Mouse (Mus musculus) embryo, embryonic 11 days (tissue): ENCODE results near the gene Lrg1.
"Not testable (repeated sequence)": the region's sequence is repeated elsewhere in the genome, so short reads cannot be mapped to it uniquely, and the experiment has no call there.

Experiments
- DNase-seq: peaks from one replicate; pipeline ENCODE4 v3.0.0-alpha.2; 2015

Lrg1 gene

DNA sequence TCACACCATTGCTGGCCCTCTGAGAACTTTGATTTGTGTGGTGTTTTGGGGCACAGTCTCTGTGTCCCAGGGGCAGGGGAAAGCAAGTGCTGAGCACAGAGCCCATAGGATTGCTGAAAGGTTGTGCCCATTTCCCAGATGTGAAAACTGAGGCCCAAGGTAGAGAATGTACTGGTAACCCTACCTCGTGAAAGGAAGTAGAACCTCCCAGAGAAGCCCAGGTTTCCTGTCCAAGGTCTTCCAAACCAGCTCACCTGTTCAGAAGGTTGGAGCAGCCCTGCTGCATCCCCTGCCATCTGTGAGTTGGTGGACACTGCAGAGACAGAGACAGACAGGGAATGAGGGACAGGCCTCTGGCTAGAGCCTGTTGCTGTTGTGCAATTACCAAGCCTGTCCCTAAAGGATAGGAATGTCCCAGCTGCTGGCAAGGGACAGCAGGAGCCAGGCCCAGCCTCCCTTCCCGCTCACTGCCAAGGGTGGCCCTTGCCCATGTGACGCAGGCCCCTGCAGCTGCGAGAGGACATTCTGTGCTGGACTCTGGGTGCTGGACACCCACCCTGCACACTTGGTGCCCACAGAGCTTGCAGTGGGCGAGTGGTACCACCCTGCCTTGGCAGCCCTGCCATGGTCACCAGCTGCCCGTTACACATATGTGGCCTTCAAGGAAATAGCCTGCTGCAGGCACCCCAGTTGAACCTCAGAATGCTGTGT is 13.3 kb downstream of the Lrg1 start:
- DNase-seq: no peak

DNA sequence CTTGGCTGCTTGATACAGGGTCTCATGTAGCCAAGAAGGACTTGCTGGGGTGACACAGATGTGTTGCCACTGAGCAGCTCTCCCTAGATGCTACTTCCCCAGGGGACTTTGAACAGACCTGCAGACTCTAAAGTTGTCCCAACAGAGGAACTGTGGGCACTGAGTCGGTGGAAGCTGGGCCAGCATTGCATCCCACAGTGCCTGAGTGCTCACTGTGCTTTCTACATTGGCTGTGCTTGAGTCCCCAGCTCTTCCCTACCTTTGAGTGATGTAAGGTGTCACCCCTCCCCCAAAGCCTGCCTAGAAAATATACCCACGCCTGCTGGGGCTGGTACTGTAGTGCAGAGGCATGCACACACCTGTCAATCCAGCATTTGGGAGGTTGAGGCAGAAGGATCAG is 14.1 kb downstream of the Lrg1 start:
- no peak for DNase-seq

DNA sequence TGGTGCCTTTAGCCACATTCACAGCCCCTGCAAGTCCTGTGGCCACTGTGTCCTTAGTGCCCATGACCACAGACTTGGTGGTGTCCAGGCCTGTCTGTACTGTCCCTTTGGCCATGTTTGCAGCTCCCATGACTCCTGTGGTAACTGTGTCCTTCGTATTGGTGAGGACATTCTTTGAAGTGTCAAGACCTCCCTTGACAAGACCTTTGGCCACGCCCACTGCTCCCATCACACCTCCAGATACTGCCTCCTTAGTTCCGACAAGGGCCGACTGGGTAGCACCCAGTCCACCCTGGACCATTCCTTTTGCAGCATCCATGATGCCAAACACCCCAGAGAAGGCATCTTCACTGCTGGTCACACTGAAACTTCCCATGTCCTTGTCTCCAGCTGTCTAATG is 14.8 kb downstream of the Lrg1 start:
- DNase-seq: no peak

DNA sequence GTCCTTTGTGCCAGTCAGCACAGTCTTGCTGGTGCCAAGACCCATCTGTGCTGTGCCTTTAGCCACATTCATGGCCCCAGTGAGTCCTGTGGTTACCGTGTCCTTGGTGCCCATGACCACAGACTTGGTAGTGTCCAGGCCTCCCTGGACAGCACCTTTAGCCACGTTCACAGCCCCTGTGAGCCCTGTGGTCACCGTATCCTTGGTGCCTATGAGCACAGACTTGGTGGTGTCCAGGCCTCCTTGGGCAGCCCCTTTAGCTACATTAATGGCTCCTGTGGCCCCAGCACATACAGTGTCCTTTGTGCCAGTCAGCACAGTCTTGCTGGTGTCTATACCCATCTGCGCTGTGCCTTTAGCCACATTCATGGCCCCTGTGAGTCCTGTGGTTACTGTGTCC is 15.4 kb downstream of the Lrg1 start:
- not testable (repeated sequence) for DNase-seq

DNA sequence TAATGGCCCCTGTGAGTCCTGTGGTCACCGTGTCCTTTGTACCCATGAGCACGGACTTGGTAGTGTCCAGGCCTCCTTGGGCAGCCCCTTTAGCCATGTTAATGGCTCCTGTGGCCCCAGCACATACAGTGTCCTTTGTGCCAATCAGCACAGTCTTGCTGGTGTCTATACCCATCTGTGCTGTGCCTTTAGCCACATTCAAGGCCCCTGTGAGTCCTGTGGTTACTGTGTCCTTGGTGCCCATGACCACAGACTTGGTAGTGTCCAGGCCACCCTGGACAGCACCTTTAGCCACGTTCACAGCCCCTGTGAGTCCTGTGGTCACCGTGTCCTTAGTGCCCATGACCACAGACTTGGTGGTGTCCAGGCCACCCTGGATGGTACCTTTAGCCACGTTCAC is 17.0 kb downstream of the Lrg1 start:
- not testable (repeated sequence) for DNase-seq

DNA sequence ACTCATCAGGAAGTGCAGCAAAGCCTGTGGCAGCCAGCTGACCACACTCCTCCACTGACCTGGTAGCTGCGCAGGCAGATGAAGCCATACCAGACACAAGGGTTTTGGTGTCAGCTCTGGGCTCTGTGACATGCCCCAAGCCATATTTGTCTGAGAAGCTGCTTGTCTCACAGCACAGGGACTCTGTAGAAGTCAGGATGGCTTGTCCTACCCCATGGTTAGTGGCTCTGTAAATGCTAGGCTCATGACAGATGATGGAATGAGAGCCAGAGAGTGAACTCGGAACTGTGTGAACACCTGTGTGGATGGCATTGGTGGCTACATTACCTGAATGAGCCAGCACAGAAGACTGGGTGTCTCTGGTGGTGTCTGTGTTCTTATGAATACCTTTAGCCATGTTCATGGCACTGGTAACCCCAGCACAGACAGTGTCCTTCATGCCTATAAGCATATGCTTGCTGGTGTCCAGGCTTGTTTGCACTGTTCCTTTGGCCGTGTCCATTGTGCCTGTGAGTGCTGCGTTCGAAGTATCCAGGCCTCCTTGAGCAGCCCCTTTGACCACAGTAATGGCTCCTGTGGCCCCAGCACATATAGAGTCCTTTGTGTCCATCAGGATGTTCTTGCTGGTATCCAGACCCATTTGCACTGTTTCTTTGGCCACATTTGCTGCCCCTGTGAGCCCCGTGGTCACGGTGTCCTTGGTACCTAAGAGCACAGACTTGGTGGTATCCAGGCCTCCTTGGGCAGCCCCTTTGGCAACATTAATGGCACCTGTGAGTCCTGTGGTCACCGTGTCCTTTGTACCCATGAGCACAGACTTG is 18.1 kb downstream of the Lrg1 start:
- no peak for DNase-seq

DNA sequence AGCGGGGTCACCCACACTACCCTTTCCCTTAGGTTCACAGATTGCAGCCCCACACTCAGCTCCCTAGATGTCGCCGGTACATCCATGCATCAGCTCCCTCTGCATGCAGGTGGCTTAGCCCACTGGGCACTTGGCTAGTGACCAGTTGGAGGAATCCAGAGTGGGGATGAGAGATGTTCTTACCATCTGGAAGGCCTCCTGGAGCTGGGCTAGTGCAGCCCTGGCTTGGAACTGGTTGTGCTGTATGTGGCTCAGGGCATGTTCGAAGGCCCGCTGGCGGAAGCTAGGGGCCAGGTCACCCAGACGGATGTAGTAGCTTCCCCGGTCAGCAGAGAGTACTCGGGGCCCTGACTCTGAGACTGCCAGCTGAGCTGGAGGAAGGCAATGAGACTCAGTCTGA is 18.9 kb downstream of the Lrg1 start:
- DNase-seq: no peak

DNA sequence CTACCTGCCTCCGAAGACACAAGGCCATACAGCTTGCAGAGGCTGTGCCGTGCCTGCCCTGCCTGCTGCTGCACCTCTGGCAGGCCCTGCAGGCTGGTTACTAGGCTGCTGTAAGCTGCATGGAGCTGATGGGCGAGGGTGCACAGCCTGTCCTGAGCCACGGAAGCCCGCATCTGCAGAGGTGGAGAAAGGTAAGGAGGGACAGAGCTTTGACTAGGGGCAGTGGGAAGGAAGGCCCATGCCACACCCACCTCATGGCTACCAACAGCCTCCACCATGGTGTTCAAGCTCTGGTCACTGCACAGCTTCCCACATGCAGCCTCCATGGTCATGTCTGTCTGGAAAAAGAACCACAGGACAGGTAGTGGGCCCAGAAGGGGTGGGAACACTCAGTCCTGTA is 19.6 kb downstream of the Lrg1 start:
- DNase-seq: no peak

DNA sequence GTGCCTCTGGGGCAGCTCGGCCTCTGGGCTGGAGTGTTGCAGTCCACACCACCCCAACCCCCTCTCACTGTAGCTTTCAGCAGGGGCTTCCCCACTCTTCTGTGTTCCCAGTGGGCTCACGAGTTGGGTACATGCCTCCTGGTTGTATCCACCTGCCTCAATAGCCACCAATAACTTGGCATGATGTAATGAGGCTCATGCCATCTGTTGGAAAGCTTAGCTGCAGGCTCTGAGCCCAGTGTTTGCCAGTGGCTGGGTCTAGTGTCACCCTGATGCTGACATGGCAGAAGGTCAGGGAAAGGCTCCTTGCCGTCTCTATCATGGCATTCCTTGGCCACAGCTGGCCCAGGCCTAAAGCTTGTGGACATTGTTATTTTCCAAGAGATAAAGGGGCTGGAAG is 21.0 kb downstream of the Lrg1 start:
- DNase-seq: no peak

DNA sequence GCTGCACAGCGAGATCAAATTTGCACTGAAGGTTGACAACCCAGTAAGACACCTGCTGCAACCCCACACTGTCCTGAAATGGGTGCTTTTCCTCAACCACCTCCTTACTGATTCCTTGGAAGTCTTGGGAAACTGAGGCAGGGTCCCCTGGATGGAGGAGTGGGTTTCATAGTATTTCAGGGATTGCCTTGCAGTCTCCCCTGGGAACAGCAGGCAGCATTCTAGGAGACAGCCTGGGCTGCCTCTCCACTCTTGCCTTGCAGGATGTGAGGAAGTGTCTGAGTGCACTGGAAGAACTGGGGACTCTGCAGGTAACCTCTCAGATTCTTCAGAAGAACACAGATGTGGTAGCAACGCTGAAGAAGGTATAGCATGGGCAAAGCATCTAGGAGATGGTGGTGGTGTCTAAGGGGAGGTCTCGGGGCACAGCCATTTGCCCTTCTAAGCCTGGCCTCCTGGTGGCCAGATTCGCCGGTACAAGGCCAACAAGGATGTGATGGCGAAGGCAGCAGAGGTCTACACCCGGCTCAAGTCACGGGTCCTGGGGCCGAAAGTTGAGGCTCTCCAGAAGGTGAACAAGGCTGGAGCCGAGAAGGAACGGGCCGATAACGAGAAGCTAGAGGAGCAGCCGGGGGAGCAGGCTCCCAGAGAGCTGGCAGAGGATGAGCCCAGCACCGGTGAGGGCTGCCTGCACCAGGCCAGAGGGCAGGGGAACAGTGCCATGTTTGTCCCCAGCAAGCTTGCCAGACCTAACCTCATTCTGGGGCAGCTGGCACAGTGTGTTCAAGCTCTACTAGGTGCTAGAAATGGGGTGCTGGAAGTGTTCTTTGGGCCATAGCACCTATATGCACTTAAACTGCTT is 22.9 kb downstream of the Lrg1 start:
- no peak for DNase-seq

DNA sequence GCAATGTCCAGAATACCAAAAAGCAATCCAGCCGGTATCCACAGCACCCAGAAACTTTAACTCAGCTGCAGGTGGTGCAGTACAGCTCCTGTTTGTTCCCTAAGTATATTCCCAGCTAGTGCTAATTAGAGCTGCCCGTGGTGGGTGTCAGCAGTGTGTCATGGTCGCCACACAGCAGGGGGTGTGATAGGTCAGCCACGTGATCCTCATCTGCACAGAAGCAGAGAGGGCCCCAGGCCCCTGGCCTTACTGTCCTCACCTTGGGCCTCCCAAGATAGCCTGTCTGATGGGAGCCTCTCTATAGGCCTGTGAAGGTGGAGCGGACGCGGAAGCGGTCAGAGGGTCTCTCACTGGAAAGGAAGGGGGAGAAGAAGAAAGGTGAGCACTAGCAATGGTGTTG is 23.6 kb downstream of the Lrg1 start:
- no peak for DNase-seq

DNA sequence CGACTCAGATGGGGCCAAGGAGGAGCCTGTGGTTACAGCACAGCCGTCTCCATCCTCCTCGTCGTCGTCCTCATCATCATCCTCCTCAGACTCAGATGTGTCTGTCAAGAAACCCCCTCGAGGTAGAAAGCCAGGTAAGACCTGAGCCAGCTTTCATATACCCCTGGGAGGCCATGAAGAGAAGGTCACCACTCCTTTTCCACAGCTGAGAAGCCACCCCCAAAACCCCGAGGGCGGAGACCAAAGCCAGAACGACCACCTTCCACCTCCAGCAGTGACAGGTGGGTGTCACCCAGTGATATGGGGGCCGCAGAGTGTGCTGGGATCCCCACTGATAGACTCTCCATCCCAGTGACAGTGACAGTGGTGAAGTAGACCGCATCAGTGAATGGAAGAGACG is 24.9 kb downstream of the Lrg1 start:
- DNase-seq: no peak

DNA sequence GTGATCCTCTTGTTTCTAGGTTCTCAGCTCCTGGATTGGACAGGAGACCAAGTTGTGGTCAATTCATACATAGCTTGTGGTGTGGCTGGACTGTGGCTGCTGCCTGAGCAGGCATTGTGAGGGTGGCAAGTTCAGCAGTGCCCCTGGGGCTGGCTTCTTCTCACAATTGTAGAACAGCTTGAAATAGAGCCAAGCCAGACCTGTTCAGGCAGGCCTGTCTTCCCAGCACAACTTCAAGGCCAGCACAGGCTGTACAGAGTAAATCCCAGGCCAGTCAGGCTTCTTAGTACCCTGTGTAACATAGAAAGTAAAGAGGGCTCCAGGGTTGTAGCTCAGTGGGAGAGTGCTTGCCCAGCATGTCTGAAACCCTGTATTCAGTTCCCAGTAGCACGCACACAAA is 29.0 kb downstream of the Lrg1 start:
- no peak for DNase-seq

DNA sequence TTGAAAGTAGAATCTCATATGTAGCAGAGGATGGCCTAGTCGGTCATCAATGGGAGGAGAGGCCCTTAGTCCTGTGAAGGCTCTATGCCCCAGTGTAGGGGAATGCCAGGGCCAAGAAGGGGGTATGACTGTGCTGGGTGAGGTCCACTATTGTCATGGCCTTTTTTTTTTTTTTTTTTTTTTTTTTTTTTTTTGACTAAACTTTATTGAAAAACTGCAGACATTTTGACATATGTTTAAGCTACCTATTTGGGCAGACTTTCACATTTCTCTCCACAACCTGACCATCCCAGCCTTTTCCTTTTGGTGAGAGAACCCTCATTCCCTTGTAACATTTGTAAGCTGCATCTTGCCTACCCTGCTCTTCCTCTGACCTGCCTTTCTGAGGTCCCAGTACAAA is 29.5 kb downstream of the Lrg1 start:
- DNase-seq: no peak

DNA sequence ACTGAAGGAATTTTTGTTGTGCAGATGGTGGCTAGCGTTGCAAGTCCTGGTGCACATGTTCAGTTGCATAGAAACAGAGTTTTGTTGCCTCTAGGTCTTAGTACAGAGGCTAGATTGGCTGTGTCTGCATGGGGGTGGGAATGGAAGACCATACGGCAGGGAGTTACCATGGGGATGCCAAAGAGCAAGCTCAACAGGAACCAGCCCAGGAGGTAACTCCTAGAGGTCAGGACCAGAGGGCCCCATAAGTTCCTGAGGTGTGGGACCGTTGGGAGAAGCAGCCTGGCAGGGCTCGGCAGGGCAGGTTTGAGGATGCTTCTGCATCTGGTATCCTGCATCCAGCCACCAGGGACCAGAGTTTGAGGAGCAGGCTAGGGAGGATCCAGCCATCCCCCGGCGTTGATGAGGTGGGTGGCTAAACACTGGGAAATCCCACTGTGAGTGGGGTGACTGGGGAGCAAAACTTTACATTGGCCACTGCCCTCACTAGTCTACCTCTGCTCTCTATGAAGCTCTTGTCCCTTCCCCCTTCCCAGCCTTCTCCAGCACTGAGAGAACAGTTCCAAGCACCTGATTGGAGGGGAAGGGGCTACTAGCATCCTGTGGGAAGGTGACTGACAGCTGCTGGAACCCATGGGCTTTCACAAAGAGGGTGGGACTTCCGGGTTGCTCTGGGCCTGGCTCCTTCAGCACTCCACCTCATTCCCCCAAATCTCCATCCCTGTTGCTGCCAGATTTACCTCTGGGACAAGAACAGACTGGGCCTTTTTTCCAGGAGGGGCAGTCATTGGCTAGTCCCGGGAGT is 40.8 kb downstream of the Lrg1 start:
- DNase-seq: peak; percentile 92

DNA sequence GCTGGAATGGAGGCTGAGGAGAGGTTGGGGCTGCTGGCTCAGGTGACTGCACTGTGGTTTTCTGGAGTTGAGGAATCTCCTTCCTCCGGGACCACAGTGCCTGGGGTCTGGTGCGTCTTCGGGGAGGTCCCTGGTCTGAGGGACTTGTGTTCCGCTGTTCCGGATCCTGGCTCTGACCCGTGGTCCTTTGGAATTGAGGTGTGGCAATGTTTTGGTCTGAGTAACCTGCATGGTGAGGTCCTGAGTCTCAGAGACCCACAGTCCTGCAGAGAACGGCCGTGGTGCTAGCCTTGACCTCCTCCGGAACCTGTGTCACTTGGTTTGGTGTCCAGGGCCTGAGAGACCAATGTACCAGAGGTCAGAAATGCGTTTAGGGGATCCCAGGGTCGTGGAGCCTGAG is 41.9 kb downstream of the Lrg1 start:
- peak; percentile 8 for DNase-seq

DNA sequence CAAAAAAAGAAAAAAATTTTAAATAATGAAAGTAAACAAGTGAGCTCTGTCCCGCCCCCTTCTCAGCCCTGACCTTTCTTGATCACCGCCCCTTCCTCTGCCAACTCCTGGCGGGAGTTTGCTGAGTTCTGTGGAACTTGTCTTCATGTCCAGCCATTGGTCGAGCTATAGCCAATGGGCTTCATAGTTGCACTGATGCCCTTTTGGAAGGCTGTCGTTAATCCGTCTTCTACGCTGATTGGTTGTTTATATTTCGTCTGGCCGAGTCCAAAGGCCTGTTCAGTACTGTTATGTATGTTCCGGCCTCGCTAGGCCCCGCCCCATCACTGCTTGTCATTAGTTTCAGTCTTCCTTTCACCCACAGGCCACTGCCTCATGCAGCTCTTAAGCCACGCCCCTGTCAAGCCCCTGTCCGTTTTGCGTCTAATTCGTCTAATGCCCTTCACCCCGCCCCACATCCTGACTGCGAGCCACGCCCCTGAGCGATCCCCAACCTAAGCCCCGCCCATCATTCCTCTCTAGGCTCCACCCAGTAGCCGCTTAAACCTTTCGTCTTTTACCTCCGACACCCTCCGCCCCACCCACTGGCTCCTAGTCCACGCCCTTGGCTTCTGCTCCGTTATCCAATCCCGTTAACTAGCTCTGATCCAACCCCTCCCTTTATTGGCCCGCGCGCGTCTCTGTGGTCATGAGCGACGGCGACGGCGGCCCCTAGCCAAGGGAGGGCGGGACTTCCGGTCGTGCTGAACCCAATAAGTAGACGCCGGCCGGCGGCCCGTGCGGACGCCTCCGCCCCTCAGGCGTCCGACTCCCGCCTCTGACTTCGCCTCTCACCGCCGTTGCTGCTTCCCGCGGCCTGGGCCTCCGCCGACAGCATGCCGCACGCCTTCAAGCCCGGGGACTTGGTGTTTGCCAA is 42.7 kb downstream of the Lrg1 start, which contains the start of gene Hdgfl2:
Gene Hdgfl2 (plus strand): TSS at position 755 of the 916 bp plus-strand sequence.
- DNase-seq: peak; percentile 100

DNA sequence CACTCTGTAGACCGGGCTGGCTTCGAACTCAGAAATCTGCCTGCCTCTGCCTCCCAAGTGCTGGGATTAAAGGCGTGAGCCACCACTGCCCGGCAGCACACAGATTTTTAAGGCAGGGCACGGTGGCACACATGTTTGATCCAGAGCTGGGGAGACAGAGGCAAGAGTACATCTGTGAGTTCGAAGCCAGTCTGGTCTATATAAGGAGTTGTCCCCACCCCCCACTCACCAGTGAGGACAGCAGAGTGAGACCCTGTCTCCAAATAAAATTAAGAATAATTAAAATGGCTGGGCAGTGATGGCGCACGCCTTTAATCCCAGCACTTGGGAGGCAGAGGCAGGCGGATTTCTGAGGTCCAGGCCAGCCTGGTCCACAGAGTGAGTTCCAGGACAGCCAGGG is 43.4 kb downstream of the Lrg1 start:
- not testable (repeated sequence) for DNase-seq

DNA sequence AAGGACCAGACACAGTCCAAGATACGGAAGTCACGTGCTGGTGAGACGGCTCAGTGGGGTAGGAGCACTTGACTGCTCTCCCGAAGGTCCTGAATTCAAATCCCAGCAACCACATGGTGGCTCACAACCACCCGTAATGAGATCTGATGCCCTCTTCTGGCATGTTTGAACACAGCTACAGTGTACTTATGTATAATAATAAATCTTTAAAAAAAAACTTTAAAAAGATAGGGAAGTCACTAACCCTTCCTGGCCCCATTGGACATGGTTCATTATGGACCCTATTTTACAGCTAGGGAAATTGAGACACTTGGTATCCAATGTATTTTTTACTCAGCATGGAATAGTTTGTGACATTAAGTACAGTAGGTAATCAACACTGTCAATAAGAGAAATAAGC is 44.3 kb downstream of the Lrg1 start:
- no peak for DNase-seq

DNA sequence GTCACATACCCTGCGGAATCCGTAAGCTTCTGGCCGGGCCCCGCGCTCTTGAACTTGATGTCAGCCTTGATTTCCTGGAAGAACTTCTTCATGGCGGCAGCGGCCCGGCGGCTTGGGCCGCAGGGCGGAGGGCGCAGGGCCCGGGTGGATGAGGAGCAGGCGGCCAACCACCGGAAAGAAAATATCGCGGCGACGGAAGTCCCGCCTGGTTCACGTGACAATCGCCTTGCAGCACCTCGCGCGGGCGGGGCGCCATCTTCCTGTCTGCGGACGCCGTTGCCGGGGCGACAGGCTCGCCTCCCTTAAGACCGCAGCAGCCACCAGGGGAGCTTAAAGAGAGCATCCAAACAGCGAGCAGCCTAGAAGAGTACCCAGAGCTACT is 47.0 kb downstream of the Lrg1 start, which contains the start of gene Ubxn6:
Gene Ubxn6 (minus strand): TSS at position 202 of the 382 bp plus-strand sequence.
- DNase-seq: peak; percentile 99

DNA sequence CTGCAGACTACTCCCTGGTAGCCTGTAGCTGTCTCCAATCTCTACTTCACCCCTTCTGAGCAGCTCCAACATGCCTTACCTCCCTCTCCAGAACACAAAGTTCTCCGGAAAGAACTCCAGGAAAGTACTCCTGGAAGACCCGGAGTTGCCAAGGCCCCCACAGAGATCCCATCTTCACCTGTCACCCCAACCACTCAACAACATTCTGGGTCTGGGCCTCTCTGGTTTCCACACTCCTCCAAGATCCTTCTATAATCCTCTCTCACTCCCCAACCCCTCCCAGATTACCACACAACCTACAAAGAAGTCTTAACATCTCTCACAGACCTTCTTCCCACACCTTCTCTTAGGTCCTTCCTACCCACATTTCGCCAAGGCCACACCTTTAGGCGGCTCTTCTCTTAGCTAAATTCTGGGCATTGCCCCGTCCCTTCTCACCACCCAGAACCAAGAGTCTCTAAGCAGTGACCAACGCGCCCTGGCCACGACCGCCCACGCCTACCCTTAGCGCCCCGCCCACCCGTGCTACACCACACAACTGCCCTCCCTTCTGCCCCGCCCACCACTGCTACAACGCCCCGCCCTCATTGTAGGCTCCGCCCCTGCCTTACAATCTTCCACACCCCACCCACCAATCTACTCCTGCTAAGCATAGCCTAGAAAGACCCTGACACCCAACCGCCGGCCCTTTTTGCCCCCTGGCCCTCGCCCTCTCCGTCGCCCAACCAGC is 47.5 kb downstream of the Lrg1 start:
- peak; percentile 92 for DNase-seq
